Mouse (Mus musculus) stomach, postnatal 0 days (tissue): ENCODE results near the gene Cdk18. TPM values are rescaled to one million over a fixed set of nuclear protein-coding genes. Genes with fewer than 3 reads are reported as not detected.

Experiments used
- ATAC-seq: fragments of 200-750 bp; cut with Nextera tagmentation; 2 replicates; pipeline ENCODE4 v1.8.0; 2017; ENCODE audit not compliant: low FRiP score, low TSS enrichment
- DNase-seq: peaks from one replicate; pipeline ENCODE4 v3.0.0-alpha.2; 2016; ENCODE audit warnings: low spot score
- H3K27ac ChIP-seq: fragments of 300-500 bp; sonication (generic); replicated peaks from 2 replicates; pipeline ENCODE4 v1.5.1; 2014; ENCODE audit warnings: mild to moderate bottlenecking, control low read depth
- H3K27me3 ChIP-seq: fragments of 300-500 bp; sonication (generic); 2 replicates; pipeline ENCODE4 v1.6.1; 2014; ENCODE audit warnings: low read length; ENCODE audit not compliant: control insufficient read depth, insufficient read depth
- H3K36me3 ChIP-seq: fragments of 300-500 bp; sonication (generic); 2 replicates; pipeline ENCODE4 v1.6.1; 2014; ENCODE audit warnings: low read length, mixed read lengths; ENCODE audit not compliant: control insufficient read depth, insufficient read depth
- H3K4me1 ChIP-seq: fragments of 300-500 bp; sonication (generic); replicated peaks from 2 replicates; pipeline ENCODE4 v1.6.1; 2014; ENCODE audit warnings: antibody characterized with exemption; ENCODE audit not compliant: control insufficient read depth, insufficient read depth
- H3K4me2 ChIP-seq: fragments of 300-500 bp; sonication (generic); replicated peaks from 2 replicates; pipeline ENCODE4 v1.6.1; 2014; ENCODE audit warnings: low read depth, mild to moderate bottlenecking, control low read depth, moderate library complexity
- H3K4me3 ChIP-seq: fragments of 300-500 bp; sonication (generic); 2 replicates; pipeline ENCODE4 v1.5.1; 2014; ENCODE audit warnings: low read depth, low read length, control low read depth
- H3K9ac ChIP-seq: fragments of 300-500 bp; sonication (generic); 2 replicates; pipeline ENCODE4 v1.6.1; 2014; ENCODE audit warnings: mild to moderate bottlenecking, low read length, control low read depth, mixed read lengths
- H3K9me3 ChIP-seq: fragments of 300-500 bp; sonication (generic); 2 replicates; pipeline ENCODE4 v1.6.1; 2016; ENCODE audit warnings: low read length; ENCODE audit not compliant: control insufficient read depth
- CTCF ChIP-seq: IDR thresholded peaks from 2 replicates; pipeline ENCODE4 v1.5.1; 2016; ENCODE audit warnings: antibody characterized with exemption, low read depth, mild to moderate bottlenecking, moderate library complexity
- EP300 ChIP-seq: optimal IDR thresholded peaks from 2 replicates; pipeline ENCODE3; 2016; ENCODE audit warnings: antibody characterized with exemption
- WGBS: fragments of 180-500 bp; shearing (Covaris S2); extraction: QIAGEN DNeasy Blood & Tissue Kit; methylation state at CpG from one replicate; pipeline ENCODE4 v1.1.7; 2014; 5-methylcytosine and 5-hydroxymethylcytosine counted together
- polyA plus RNA-seq: library from polyadenylated mRNA; unstranded; fragments of >200 nt; fragmentation: Nextera tagmentation; extraction: Ambion mirVana; gene quantifications from 2 replicates; pipeline ENCODE4 v1.2.1, GENCODE M21; 2015

The Cdk18 gene
- polyA plus RNA-seq, 1 experiment from 2014 or later: 9.7 TPM

- no peak for ATAC-seq
- Histone ChIP-seq H3K36me3 (no peaks in the 10 kb centered on the region), H3K27ac (no peak overlapping the region), H3K9me3 (no peaks in the 10 kb centered on the region), H3K4me3 (no peak overlapping the region), H3K4me2 (no peak overlapping the region), H3K4me1 (no peaks in the 10 kb centered on the region), H3K27me3 (no peaks in the 10 kb centered on the region), H3K9ac (no peak overlapping the region)
- DNase-seq: no peak
- 60% methylated on average over 2 of the region's 2 CpGs for WGBS
- no peak for TF ChIP-seq EP300
- TF ChIP-seq CTCF: peak; percentile 39
Observed at GRCm38 (mm10) chr1:132109368-132109767, 30.1 kb downstream of the Cdk18 start.

GRCm38 (mm10) chr1:132104353-132104752 lies 35.1 kb downstream of the Cdk18 start:
- H3K27me3 ChIP-seq: no peaks in the 10 kb centered on the region
- H3K4me2 ChIP-seq: no peak overlapping the region
- DNase-seq: peak; percentile 15
- no peak overlapping the region for H3K4me3 ChIP-seq
- 59% methylated on average over 14 of the region's 14 CpGs for WGBS
- H3K4me1 ChIP-seq: no peaks in the 10 kb centered on the region
- no peak overlapping the region for H3K27ac ChIP-seq
- ATAC-seq: no peak
- H3K9ac ChIP-seq: no peak overlapping the region
- no peaks in the 10 kb centered on the region for H3K9me3 ChIP-seq
- H3K36me3 ChIP-seq: no peaks in the 10 kb centered on the region
- no peak for TF ChIP-seq CTCF
- no peak for TF ChIP-seq EP300

DNA sequence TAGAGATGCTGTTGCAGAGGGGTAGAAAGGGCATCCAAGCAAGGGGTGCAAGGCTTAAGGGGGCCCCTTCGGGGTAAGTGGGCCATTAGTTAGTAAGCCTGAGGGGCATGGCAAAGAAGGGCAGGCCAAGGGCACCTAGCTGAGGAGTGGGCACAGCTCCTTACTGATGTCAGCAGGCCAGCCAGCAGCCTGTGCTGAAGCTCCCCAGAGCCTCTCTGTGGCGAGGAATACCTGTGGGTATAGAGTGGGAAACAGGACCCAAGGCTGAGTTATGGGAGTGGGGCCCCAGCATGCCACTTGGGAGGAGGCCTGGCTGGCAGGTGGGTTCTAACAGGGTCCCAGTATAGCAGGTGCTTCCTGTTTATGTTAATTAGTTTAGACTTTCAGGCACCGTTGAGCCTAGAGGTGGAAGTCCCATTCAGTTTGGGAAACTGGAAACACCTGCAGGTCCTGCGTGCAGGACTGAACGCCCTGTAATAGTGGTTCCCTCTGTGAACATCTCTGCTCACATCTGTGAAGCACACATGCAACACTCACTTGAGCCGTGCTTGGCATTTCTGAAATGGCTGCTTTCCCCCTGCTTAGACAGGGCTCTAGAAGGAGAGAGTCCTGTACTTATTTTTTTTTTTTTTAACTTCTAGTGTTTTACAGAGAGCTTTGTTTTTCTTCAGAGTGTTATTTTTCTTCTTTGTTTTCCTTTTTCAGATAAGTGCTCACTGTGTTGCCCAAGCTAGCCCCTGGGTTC lies 37.4 kb downstream of the Cdk18 start:
- DNase-seq (no peak), ATAC-seq (no peak)
- Histone ChIP-seq H3K4me1 (no peaks in the 10 kb centered on the region), H3K27me3 (no peaks in the 10 kb centered on the region), H3K4me2 (no peak overlapping the region), H3K9me3 (no peaks in the 10 kb centered on the region), H3K9ac (no peak overlapping the region), H3K27ac (no peak overlapping the region), H3K36me3 (no peaks in the 10 kb centered on the region), H3K4me3 (no peak overlapping the region)
- no peak for TF ChIP-seq CTCF
- WGBS: 60% methylated on average over 6 of the region's 6 CpGs

GRCm38 (mm10) chr1:132099775-132100174 lies 39.7 kb downstream of the Cdk18 start:
- Histone ChIP-seq H3K9ac (no peak overlapping the region), H3K9me3 (no peaks in the 10 kb centered on the region), H3K36me3 (no peaks in the 10 kb centered on the region), H3K4me3 (no peak overlapping the region), H3K27ac (no peak overlapping the region), H3K27me3 (no peaks in the 10 kb centered on the region), H3K4me2 (no peak overlapping the region), H3K4me1 (no peaks in the 10 kb centered on the region)
- DNase-seq (no peak), ATAC-seq (no peak)
- 70% methylated on average over 4 of the region's 4 CpGs for WGBS
- TF ChIP-seq CTCF (no peak), EP300 (no peak)

DNA sequence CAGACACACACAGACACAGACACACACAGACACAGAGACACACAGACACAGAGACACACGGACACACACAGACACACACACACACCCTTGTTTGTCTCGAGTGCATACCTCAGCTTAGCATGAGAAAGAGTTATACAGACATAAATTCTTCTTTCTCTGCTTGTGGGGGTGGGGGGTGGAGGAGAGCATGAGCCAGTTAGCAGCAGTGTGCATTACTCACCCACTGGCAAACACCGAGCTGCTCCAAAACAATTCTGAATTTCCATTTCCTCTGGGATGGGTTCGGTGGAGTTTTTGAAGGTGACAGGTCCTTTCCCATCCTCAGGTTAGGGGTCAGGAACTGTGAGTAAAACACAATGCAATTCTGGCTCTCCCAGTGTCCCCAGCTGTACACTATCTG lies 40.5 kb downstream of the Cdk18 start:
- ATAC-seq: no peak
- Histone ChIP-seq H3K27me3 (no peaks in the 10 kb centered on the region), H3K27ac (no peak overlapping the region), H3K4me3 (no peak overlapping the region), H3K4me2 (no peak overlapping the region), H3K9ac (no peak overlapping the region), H3K4me1 (no peaks in the 10 kb centered on the region), H3K36me3 (no peaks in the 10 kb centered on the region), H3K9me3 (no peaks in the 10 kb centered on the region)
- DNase-seq: no peak
- TF ChIP-seq EP300 (no peak), CTCF (no peak)
- WGBS: 36% methylated on average over 4 of the region's 4 CpGs

GRCm38 (mm10) chr1:132098076-132098475 lies 41.4 kb downstream of the Cdk18 start:
- WGBS: 37% methylated on average over 1 of the region's 1 CpGs
- H3K9ac ChIP-seq: no peak overlapping the region
- TF ChIP-seq CTCF (no peak), EP300 (no peak)
- ATAC-seq (0 out of 2 replicates have a peak, but pooled peaks have one; percentile 25), DNase-seq (no peak)
- no peak overlapping the region for H3K27ac ChIP-seq
- H3K4me2 ChIP-seq: no peak overlapping the region
- no peaks in the 10 kb centered on the region for H3K9me3 ChIP-seq
- H3K4me1 ChIP-seq: no peaks in the 10 kb centered on the region
- H3K4me3 ChIP-seq: no peak overlapping the region
- no peaks in the 10 kb centered on the region for H3K27me3 ChIP-seq
- H3K36me3 ChIP-seq: no peaks in the 10 kb centered on the region
